Mouse (Mus musculus): ENCODE data around the gene Gm5148.

Gm5148 gene

DNA sequence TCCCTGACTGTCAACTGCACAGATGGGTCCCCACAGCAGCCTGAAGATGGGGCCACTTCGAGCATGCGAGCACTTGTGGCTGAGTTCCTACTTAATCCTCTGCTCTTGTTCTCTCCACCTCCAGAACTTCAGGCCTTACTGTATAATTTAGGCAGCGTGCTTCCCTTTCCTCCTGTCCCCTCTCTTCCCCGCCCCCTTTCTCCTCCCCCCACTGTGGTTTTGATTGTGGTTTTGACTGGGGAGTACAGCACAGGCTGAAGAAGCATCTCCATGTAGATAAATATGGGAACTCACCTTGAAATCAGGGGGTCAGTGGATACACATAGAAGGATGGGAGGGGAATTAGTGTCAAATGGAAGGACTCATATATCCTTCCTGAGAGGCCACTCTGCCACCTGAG, 31.3 kb downstream of the Gm5148 start:
- DNase-seq (ENCODE audit: low spot score in 2 of 2): no peak

DNA sequence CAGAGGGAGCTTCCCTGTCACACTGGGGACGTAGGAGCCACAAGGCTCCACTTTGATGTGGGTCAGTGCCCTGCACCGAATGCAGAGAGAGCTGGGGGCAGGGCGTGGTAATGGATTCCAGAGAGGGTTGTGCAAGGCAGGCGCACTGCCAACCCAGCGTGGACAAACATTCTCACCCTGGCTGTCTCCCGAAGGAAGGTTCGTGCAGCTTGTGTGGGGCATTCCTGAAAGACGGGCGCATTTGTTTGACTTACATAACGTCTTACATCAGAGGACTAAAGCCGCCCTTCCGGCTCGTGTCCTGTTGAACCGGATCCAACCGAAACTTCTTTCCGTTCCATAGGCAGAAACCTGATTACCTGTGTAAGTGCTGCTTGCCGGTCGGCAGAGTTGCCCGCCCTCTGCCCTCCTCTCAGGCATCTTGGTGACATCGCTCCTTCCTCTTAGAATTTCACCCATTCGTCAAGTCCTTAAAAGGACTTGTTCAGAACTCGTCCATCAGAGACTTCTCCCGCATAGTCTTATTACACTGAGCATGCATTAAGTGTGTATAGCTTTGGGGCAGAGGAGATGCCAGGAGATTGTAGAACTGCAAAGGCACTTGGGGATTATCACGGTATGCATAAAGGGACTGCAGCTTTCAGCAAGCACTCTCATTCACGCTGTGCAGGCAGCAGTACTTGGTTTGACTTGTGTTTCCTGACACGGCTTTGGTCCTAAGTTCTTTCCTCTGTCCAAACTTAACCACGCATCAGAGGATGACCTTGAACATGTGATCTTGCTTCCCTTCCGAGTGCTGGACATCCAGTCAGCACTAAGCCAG, 36.9 kb downstream of the Gm5148 start:
- peak in 1 of 2 experiments; percentile 19 for DNase-seq (ENCODE audit: low spot score in 2 of 2)

DNA sequence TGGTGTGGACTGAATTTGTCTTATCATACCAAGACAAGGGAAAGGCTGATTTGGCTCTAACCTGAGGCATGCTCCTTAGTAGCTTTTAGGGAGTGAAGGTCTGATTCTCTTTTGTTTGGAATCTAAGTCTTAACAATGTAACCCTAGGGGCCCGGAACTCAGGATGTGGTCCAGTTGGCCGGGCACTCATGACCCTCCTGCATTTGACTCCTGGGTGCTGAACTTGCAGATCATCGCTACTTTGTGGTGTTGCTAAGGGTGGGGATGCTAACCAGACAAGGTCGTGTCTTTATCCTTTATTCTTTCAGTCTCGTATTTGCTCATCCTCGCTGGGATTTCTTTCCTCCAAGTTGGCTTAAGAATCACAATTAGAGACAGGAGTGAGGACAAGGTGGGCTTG, 37.5 kb downstream of the Gm5148 start:
- DNase-seq (ENCODE audit: low spot score in 2 of 2): no peak

DNA sequence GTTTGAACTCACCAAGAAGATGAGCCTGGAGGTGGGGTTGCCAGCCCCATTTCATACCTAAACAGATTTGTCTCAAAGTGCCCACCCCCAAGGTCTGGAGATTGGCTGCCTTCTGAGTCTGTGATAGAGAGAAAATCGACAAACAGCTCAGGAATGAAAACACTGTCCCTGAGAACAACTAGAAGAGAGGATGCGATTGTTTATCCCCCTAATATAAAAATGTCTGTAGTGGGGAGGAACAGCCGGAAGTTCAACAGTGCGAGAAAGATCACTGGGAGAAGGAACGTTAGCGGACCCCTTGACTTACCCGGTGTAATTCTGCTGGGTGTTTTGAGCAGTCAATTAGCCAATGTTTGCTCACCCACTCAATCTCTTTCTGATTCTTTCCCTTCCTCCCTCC, 38.1 kb downstream of the Gm5148 start:
- DNase-seq (ENCODE audit: low spot score in 2 of 2): no peak

DNA sequence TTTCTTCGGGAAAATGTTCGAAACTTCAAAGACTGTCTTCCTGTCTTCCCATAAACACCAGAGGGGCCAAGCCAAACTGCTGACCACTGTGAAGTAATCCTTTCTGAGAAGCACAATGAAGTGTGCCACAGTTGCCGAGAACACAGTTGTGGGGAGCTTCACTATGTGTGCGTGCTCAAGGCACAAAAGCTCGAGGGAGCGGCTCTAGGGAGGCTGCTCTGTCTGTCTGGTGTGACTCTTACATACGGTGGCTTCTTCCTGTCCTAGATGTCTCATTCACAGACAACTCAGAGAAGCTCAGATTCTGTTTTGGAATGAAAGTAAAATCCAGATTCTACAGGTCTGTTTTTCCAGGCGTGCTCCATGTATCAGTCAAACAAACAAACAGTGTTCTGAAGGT, 48.0 kb downstream of the Gm5148 start:
- DNase-seq (ENCODE audit: low spot score in 2 of 2): no peak

DNA sequence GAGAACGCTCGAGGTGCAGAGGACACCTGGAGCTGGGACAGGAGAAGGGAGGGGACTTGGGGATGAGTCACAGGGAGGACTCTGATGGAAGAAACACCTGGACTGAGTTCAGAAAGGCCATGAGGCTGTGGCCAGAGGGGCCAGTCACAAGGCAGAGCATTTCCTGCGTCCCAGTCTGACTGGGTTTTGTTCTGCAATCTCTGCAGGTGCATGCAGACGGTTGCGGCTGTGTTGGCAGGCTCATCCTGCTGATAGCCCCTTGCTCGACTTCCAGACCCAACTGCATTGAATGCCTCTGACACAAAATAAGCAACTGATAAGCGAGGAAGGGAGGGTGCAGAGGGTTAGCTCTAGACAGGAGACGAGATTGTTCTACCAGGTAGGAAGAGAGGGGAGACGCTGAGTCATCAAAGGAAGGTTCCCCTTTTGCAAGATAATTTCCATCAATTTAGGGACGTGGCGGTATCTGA, 49.2 kb downstream of the Gm5148 start:
- no peak for DNase-seq (ENCODE audit: low spot score in 2 of 2)

DNA sequence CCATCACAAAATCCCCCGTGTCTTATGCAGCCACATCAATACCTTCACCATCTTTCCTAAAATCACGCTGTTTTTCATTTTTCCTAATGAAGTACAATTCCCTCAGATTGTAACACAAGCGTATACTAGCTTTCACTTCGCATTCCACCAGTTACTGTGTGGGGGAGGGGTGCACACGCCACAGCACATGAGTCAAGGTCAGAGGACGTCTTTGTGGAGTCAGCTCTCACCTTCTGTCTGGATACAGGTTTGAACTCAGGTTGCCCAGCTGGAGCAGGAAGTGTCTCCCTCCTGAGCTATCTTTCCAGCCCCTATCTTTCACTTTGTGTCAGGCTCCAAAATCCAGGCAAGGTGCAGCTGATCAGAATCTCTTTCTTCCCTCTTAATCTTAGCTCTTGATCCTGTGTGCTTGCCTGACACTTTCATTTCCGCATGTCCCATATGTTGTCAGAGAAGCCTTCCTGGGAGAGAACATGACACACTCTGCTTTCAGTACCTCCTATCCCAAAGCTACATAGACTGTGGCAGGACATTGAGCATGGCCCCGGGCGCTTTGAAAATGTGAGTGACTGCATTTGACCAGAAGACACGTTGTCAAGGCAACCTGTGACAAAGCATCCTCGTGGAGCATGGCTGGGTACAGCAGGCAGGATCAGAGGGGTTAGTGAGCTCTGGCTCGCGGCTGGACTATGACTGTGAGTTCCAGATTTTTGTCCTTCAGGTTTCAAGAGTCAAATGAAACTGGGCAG, 50.6 kb downstream of the Gm5148 start:
- peak in 1 of 2 experiments; percentile 19 for DNase-seq (ENCODE audit: low spot score in 2 of 2)

DNA sequence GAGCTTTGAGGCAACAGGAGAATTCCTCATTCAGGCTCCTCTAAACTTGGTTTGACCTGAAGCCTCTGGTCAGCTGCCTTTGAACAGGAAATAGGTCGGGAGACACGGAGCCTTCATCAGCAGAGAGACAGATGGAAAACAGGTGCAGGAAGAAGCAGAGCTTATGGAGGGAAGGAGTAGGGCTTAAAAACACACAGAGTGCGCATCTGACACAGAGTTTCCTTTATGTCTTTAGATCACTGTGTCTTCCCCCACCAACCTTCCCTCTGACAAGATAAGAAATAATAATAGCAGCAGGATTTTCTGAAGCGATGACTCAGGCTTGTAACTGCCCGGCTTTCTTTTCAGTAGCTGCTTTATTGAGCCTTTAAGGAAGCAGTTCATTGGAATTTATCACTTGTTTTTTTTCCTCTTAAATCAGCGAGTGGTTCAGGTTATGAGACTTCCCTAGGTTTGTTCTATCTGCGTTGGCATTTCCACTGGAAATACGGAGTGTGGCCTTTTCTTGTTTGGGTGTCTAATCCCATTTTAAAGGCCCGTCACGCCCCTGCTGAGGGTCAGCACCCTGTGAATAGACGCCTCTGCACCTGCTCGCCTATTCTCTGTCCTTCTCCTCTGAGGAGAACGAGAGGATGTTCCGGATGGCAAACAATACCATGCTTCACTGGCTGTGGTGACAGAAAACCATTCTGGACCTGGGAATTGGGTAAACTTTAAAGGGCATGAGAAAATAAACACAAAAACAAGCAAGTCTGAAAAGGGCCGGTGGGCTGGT, 51.8 kb downstream of the Gm5148 start:
- no peak for DNase-seq (ENCODE audit: low spot score in 2 of 2)

DNA sequence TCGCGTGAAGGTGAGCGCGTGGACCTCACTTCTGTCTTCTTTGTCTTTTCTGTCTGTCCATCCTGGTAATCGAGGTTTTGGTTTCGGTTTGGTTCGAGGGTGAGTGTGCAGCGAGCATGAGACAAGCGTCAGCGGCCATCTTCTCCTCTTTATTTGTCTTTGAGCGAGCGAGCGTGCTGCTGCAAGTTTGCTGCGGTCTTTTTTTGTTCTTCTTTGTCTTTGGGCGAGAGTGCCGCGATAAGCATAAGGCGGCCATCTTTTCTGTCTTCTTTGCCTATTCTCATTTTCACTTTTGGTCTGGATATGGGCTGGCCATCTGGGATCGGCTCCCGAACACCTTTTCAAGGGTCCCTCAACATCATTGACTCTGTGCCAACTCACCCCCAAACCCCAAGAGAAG, 55.2 kb downstream of the Gm5148 start:
- DNase-seq (ENCODE audit: low spot score in 2 of 2): no peak

DNA sequence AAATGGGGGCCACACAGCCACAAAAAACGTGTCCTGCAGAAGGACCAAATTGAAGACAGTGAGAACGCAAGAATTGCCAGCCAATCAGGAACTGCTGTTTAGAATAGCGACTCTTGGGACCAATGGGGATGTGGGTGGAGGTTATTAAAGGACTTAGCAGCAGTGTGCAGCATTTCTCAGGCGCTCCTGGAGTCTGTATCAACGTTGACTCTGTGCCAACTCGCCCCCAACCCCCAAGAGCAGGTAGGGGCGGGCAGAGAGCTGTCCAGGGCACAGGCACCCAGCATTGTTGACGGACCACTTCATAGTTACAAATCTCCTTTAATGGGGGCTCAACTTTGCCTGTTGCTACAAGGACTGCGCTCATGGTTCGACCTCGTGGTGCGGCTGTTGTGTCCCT, 55.6 kb downstream of the Gm5148 start:
- DNase-seq (ENCODE audit: low spot score in 2 of 2): no peak

DNA sequence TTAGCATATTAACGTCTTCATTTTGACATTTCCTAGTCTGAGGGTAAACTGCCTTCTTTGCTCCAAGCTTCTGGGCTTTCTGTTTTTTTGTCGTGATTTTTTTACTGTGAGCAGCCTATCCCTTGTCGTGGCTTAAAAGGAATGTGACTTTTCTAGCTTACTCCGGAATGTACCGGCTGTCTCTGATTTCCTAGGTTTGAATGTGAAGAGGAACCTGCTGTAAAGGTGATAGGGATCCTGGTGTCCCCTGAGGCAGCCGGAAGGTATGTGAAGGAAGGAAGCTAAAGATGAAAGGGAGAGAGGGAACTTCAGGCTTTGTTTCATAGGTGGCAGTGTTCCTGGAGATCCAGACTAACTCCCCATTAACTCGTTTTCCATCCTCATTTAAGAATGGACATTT, 56.6 kb downstream of the Gm5148 start:
- no peak for DNase-seq (ENCODE audit: low spot score in 2 of 2)

DNA sequence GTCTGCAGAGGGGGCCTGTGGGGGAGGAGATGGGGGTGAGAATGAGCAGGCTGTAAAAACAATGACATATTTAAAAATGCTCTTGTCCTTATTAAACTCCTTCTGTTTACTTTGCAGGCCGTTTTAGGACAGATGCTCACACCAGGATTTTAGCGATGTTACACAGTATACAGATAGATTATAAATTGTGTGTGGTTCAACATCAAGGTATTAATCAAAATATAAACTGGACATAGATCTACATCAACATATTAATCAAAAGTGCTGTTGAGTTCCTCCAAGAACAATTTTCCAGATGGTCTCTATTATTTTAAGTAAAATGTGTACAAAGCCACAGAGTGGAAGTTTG, 57.2 kb downstream of the Gm5148 start:
- DNase-seq (ENCODE audit: low spot score in 2 of 2): no peak

DNA sequence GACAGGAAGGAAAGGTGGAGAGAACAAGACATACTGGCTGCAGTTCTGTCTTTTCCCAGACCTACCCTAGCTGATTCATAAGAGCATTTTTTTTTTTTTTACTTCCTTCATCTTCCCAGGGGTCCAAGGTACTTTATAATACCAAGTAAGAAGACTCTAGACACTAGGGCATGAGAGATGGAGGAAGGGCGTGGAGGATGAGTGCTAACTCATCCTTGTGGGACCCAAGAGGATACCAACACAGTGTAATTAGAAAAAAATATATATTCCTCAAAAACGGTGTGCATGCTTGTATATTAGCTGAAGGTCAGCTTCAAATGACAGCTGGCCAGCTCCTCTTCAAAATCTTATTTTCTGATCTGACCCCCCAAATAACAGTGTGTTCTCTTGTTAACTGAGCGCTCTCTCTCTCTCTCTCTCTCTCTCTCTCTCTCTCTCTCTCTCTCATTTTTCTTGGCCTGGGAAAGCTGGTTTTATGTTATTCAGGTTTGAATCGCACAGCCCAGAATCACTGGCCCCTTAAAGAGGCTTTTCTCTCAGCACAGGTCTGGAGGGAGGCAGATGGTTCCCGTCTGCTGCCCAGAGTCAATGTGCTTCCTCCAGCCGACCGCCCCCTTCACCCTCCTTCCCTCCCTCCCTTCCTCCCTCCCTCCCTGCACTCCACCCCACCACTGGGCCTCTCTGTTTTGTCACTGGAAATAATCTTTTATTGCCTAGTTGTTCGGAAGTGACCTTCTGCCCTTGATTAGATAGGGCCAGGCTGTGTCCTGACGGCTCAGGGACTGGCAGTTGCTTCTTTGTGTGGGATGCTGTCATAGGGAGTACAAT, 57.8 kb downstream of the Gm5148 start:
- peak in 1 of 2 experiments; percentile 28 for DNase-seq (ENCODE audit: low spot score in 2 of 2)

Measured in cerebellum, postnatal 4 days (tissue).